12 mouse cellular contexts compared by ENCODE assay signal in genomic region chr8:120530954-120531656, GRCm38 (mm10). TPM values are rescaled to one million over a fixed set of nuclear protein-coding genes. Genes with fewer than 3 reads are reported as not detected.
DNase-seq lines count a peak whose midpoint lies in the region; ATAC-seq and TF ChIP-seq lines count a peak whose summit lies in the region.
"Had no signal": no experiment of that assay in that cellular context is flagged by ENCODE, and none has a peak within 500 bp of the region (broad histone marks: within the 10 kb centered on the region; RNA-seq: fewer than 3 reads in every experiment).

No protein-coding gene starts in this region.

- H3K4me1 ChIP-seq in lung, embryonic 14.5 days (ENCODE audit: insufficient read depth): peaks cover 61% of the 10 kb centered on the region
- peaks cover 29% of the 10 kb centered on the region for H3K4me1 ChIP-seq in lung, postnatal 0 days (ENCODE audit: insufficient read depth, low read depth, low read length)
- peaks cover 79% of the 10 kb centered on the region for H3K4me1 ChIP-seq in heart, embryonic 16.5 days (ENCODE audit: control insufficient read depth, insufficient read depth, low read length)
- H3K4me1 ChIP-seq in midbrain, embryonic 15.5 days: peaks cover 78% of the 10 kb centered on the region

- H3K9ac ChIP-seq in lung, embryonic 14.5 days: peak overlapping the region; percentile 1; the same call in 1 of the 2 replicates
- no peak overlapping the region for H3K9ac ChIP-seq in lung, postnatal 0 days (replicated peaks; ENCODE audit: low read depth)
- H3K9ac ChIP-seq in heart, embryonic 16.5 days (ENCODE audit: low read length): peak overlapping the region; percentile 71
- H3K9ac ChIP-seq in midbrain, embryonic 15.5 days: no peak overlapping the region

- no peak overlapping the region for H3K4me3 ChIP-seq in gastrocnemius, adult 2 months
- H3K4me3 ChIP-seq in lung, embryonic 14.5 days (ENCODE audit: low read depth, low read length): no peak overlapping the region
- H3K4me3 ChIP-seq in lung, postnatal 0 days (ENCODE audit: low read depth, low read length): no peak overlapping the region
- H3K4me3 ChIP-seq in heart, embryonic 16.5 days (ENCODE audit: low read length): no peak overlapping the region
- H3K4me3 ChIP-seq in midbrain, embryonic 15.5 days: no peak overlapping the region

- H3K9me3 ChIP-seq in lung, embryonic 14.5 days (ENCODE audit: low read depth, low read length): no peaks in the 10 kb centered on the region
- H3K9me3 ChIP-seq in lung, postnatal 0 days (ENCODE audit: low read length): no peaks in the 10 kb centered on the region
- H3K9me3 ChIP-seq in heart, embryonic 16.5 days (replicated peaks; ENCODE audit: control insufficient read depth, low read length): no peaks in the 10 kb centered on the region
- no peaks in the 10 kb centered on the region for H3K9me3 ChIP-seq in midbrain, embryonic 15.5 days

- ATAC-seq in lung, embryonic 14.5 days (ENCODE audit: insufficient read depth): no peak
- ATAC-seq in lung, postnatal 0 days: no peak
- ATAC-seq in heart, embryonic 16.5 days (replicated peaks; ENCODE audit: extremely low read depth, insufficient read depth, low FRiP score): no peak
- ATAC-seq in midbrain, embryonic 15.5 days (replicated peaks): no peak
- ATAC-seq in granulocyte monocyte progenitor cell, adult 5-6 weeks (replicated peaks; ENCODE audit: poor library complexity, severe bottlenecking): no peak

- H3K27ac ChIP-seq in gastrocnemius, adult 2 months: peak overlapping the region; percentile 75
- H3K27ac ChIP-seq in lung, embryonic 14.5 days (ENCODE audit: low read depth): peak overlapping the region; percentile 69; the same call in 1 of the 2 replicates
- no peak overlapping the region for H3K27ac ChIP-seq in lung, postnatal 0 days (ENCODE audit: low read length)
- H3K27ac ChIP-seq in heart, embryonic 16.5 days (ENCODE audit: low read length): peak overlapping the region; percentile 94
- peak overlapping the region; percentile 75; the same call in 1 of the 2 replicates for H3K27ac ChIP-seq in midbrain, embryonic 15.5 days
- H3K27ac ChIP-seq: macrophage had no signal

- H3K36me3 ChIP-seq in lung, embryonic 14.5 days (ENCODE audit: insufficient read depth): no peaks in the 10 kb centered on the region
- no peaks in the 10 kb centered on the region for H3K36me3 ChIP-seq in lung, postnatal 0 days (ENCODE audit: insufficient read depth, low read length)
- H3K36me3 ChIP-seq in heart, embryonic 16.5 days (ENCODE audit: control insufficient read depth, insufficient read depth): no peaks in the 10 kb centered on the region
- no peaks in the 10 kb centered on the region for H3K36me3 ChIP-seq in midbrain, embryonic 15.5 days (replicated peaks)

- H3K27me3 ChIP-seq in lung, embryonic 14.5 days (ENCODE audit: insufficient read depth, low read length): no peaks in the 10 kb centered on the region
- H3K27me3 ChIP-seq in lung, postnatal 0 days (replicated peaks; ENCODE audit: insufficient read depth, low read length): no peaks in the 10 kb centered on the region
- H3K27me3 ChIP-seq in heart, embryonic 16.5 days (ENCODE audit: control insufficient read depth, insufficient read depth, low read length): no peaks in the 10 kb centered on the region
- 0 out of 2 replicates have a peak, but pooled peaks cover 2% of the 10 kb centered on the region for H3K27me3 ChIP-seq in midbrain, embryonic 15.5 days (replicated peaks)

- H3K4me2 ChIP-seq in lung, embryonic 14.5 days: no peak overlapping the region
- H3K4me2 ChIP-seq in lung, postnatal 0 days (replicated peaks; ENCODE audit: low read depth, low read length): no peak overlapping the region
- 0 out of 2 replicates have a peak overlapping the region, but pooled peaks have one; percentile 9 for H3K4me2 ChIP-seq in heart, embryonic 16.5 days (ENCODE audit: low read depth, low read length)
- H3K4me2 ChIP-seq in midbrain, embryonic 15.5 days: no peak overlapping the region

- TF ChIP-seq CTCF in gastrocnemius, adult 2 months (IDR thresholded peaks at IDR 0.05): no peak
- TF ChIP-seq CTCF in lung, embryonic 14.5 days (IDR thresholded peaks at IDR 0.05; ENCODE audit: low read depth): no peak
- TF ChIP-seq CTCF in lung, postnatal 0 days (IDR thresholded peaks at IDR 0.05): no peak

- DNase-seq in gastrocnemius, adult 2 months: no peak
- DNase-seq in gastrocnemius, adult 8-10 months (ENCODE audit: low spot score in 2 of 2): no peak
- DNase-seq in lung, embryonic 14.5 days: no peak
- DNase-seq in lung, postnatal 0 days (ENCODE audit: low spot score): no peak
- no peak for DNase-seq in MN1 (ENCODE audit: low spot score)
- DNase-seq: adrenal gland, postnatal 36 days; cerebellum, adult 9-11 months; kidney, postnatal 36 days had no signal

- intact Hi-C loops in gastrocnemius, adult 2 months (cut with DNase I): loop anchor here (5.0 kb wide), 1 partner anchor 39 kb away; no protein-coding TSS in a partner anchor

- WGBS in lung, embryonic 14.5 days: 56% methylated on average over 16 of the region's 16 CpGs
- WGBS in lung, postnatal 0 days: 56% methylated on average over 16 of the region's 16 CpGs
- WGBS in heart, embryonic 16.5 days: 52% methylated on average over 15 of the region's 16 CpGs
- WGBS in midbrain, embryonic 15.5 days: 50% methylated on average over 16 of the region's 16 CpGs

- TF ChIP-seq EP300 in lung, postnatal 0 days (IDR thresholded peaks at IDR 0.05): no peak

RNA-seq across cellular contexts. Expression of gene Gins2, which starts 58.0 kb away (rescaled TPM):
- under 1 TPM; 0.36 to 0.67 TPM for total RNA-seq in gastrocnemius, adult 2 months (2021)
- total RNA-seq in gastrocnemius, adult 8-10 months (2022): under 1 TPM in 3 of 4 experiments, not detected in 1; 0.09 to 0.43 (median 0.36) TPM
- polyA plus RNA-seq in lung, embryonic 14.5 days (2014; fragmentation: Nextera tagmentation; extraction: Ambion mirVana): 131 and 139 TPM in 2 replicates
- polyA plus RNA-seq in lung, postnatal 0 days (2015; fragmentation: Nextera tagmentation; extraction: Ambion mirVana): 10.9 and 13.4 TPM in 2 replicates
- polyA plus RNA-seq in heart, embryonic 16.5 days (2015; fragmentation: Nextera tagmentation; extraction: Ambion mirVana): 51.0 and 51.1 TPM in 2 replicates
- 15.3 and 16.5 TPM in 2 replicates for polyA plus RNA-seq in midbrain, embryonic 15.5 days (2015; fragmentation: Nextera tagmentation; extraction: Ambion mirVana)
- 54.6 and 81.8 TPM in 2 replicates for total RNA-seq in granulocyte monocyte progenitor cell, adult 5-6 weeks (2014; fragmentation: Nextera tagmentation)
- 42.4 and 47.6 TPM in 2 replicates for total RNA-seq in granulocyte monocyte progenitor cell, adult 5-6 weeks (2017)

Comparison
In these comparisons a context has a peak if more than half of its experiments do, and no peak if none do; other contexts are left out.
1. H3K9ac ChIP-seq: peak in lung, embryonic 14.5 days (single experiment) and heart, embryonic 16.5 days (single experiment); none in lung, postnatal 0 days (single experiment) and midbrain, embryonic 15.5 days (single experiment).